ENCODE assay signal across 7 mouse cellular contexts in genomic region chr3:135731292-135732047, GRCm38 (mm10). TPM values are rescaled to one million over a fixed set of nuclear protein-coding genes. Genes with fewer than 3 reads are reported as not detected.
DNase-seq lines count a peak whose midpoint lies in the region; ATAC-seq and TF ChIP-seq lines count a peak whose summit lies in the region.

No protein-coding gene starts in this region.

- H3K9me3 ChIP-seq in embryonic facial prominence, embryonic 10.5 days = no peaks in the 10 kb centered on the region
- no peaks in the 10 kb centered on the region for H3K9me3 ChIP-seq in intestine, postnatal 0 days (ENCODE audit: control insufficient read depth)
- no peaks in the 10 kb centered on the region for H3K9me3 ChIP-seq in midbrain, embryonic 12.5 days

- TF ChIP-seq CTCF in intestine, postnatal 0 days (IDR thresholded peaks at IDR 0.05; ENCODE audit: low read depth) = peak; percentile 98

- H3K4me3 ChIP-seq in embryonic facial prominence, embryonic 10.5 days = no peak overlapping the region
- no peak overlapping the region for H3K4me3 ChIP-seq in intestine, postnatal 0 days (ENCODE audit: low read depth, low read length)
- no peak overlapping the region for H3K4me3 ChIP-seq in midbrain, embryonic 12.5 days

- H3K27me3 ChIP-seq in embryonic facial prominence, embryonic 10.5 days (replicated peaks; ENCODE audit: low read depth, poor library complexity, severe bottlenecking) = no peaks in the 10 kb centered on the region
- H3K27me3 ChIP-seq in intestine, postnatal 0 days (replicated peaks; ENCODE audit: control insufficient read depth, insufficient read depth, low read length) = no peaks in the 10 kb centered on the region
- H3K27me3 ChIP-seq in midbrain, embryonic 12.5 days = no peaks in the 10 kb centered on the region

- no peaks in the 10 kb centered on the region for H3K36me3 ChIP-seq in embryonic facial prominence, embryonic 10.5 days (replicated peaks)
- no peaks in the 10 kb centered on the region for H3K36me3 ChIP-seq in intestine, postnatal 0 days (ENCODE audit: control insufficient read depth, insufficient read depth)
- H3K36me3 ChIP-seq in midbrain, embryonic 12.5 days = no peaks in the 10 kb centered on the region

- ATAC-seq in granulocyte monocyte progenitor cell, adult 5-6 weeks (replicated peaks; ENCODE audit: poor library complexity, severe bottlenecking) = peak; percentile 99
- peak; percentile 72 for ATAC-seq in intestine, postnatal 0 days
- peak; percentile 85 for ATAC-seq in midbrain, embryonic 12.5 days (ENCODE audit: low FRiP score, low read depth)

- WGBS in embryonic facial prominence, embryonic 10.5 days = 38% methylated on average over 17 of the region's 17 CpGs
- WGBS in intestine, postnatal 0 days = 24% methylated on average over 17 of the region's 17 CpGs
- 43% methylated on average over 17 of the region's 17 CpGs for WGBS in midbrain, embryonic 12.5 days

- H3K4me2 ChIP-seq in intestine, postnatal 0 days (replicated peaks; ENCODE audit: low read depth) = no peak overlapping the region
- H3K4me2 ChIP-seq in midbrain, embryonic 12.5 days (replicated peaks) = no peak overlapping the region

- no peaks in the 10 kb centered on the region for H3K4me1 ChIP-seq in embryonic facial prominence, embryonic 10.5 days
- no peaks in the 10 kb centered on the region for H3K4me1 ChIP-seq in intestine, postnatal 0 days (replicated peaks; ENCODE audit: control insufficient read depth, insufficient read depth, low read length)
- 0 out of 2 replicates have a peak, but pooled peaks cover 5% of the 10 kb centered on the region for H3K4me1 ChIP-seq in midbrain, embryonic 12.5 days

- H3K27ac ChIP-seq in embryonic facial prominence, embryonic 10.5 days (replicated peaks) = no peak overlapping the region
- H3K27ac ChIP-seq in intestine, postnatal 0 days (ENCODE audit: low read depth, low read length) = no peak overlapping the region
- no peak overlapping the region for H3K27ac ChIP-seq in midbrain, embryonic 12.5 days (replicated peaks)

- H3K9ac ChIP-seq in intestine, postnatal 0 days (ENCODE audit: low read depth, low read length) = no peak overlapping the region
- no peak overlapping the region for H3K9ac ChIP-seq in midbrain, embryonic 12.5 days (replicated peaks)

- peak; percentile 92 for DNase-seq in adrenal gland, postnatal 10 days
- peak; percentile 85 for DNase-seq in embryonic facial prominence, embryonic 10.5 days (ENCODE audit: low spot score)
- peak; percentile 76 to 94 for DNase-seq in left cerebral cortex, postnatal 36 days (ENCODE audit: low spot score in 2 of 2)
- DNase-seq in spleen, adult 12 weeks (ENCODE audit: low spot score) = peak; percentile 74

- intact Hi-C loops in left cerebral cortex, postnatal 36 days (cut with DNase I) = loop anchor here (5.0 to 10.0 kb wide), 3 partner anchors 123 to 449 kb away; partner anchors contain the start of gene Bdh2

RNA-seq across cellular contexts. Expression of gene Nfkb1, which starts 40.1 kb away (rescaled TPM):
- 10 to 100 TPM; 48.3 to 58.1 TPM for total RNA-seq in adrenal gland, postnatal 10 days (2021)
- polyA plus RNA-seq in embryonic facial prominence, embryonic 10.5 days (2016; fragmentation: Nextera tagmentation; extraction: Ambion mirVana) = 12.7 and 13.3 TPM in 2 replicates
- 100 and 112 TPM in 2 replicates for total RNA-seq in granulocyte monocyte progenitor cell, adult 5-6 weeks (2014; fragmentation: Nextera tagmentation)
- total RNA-seq in granulocyte monocyte progenitor cell, adult 5-6 weeks (2017) = 104 and 117 TPM in 2 replicates
- polyA plus RNA-seq in intestine, postnatal 0 days (2015; fragmentation: Nextera tagmentation; extraction: Ambion mirVana) = 15.2 and 16.7 TPM in 2 replicates
- total RNA-seq in left cerebral cortex, postnatal 36 days (2021) = 10 to 100 TPM; 16.3 to 23.0 TPM
- polyA plus RNA-seq in midbrain, embryonic 12.5 days (2016; fragmentation: Nextera tagmentation; extraction: Ambion mirVana) = 9.0 and 10.5 TPM in 2 replicates
